Mouse (Mus musculus): ENCODE results near the gene Sgcd.

GRCm38 (mm10) chr11:47170926-47171625 is 817.7 kb downstream of the Sgcd start:
- TF ChIP-seq EP300 (IDR thresholded peaks at IDR 0.05; ENCODE audit: insufficient read depth, low read depth, low read length) (no peak), CTCF (IDR thresholded peaks at IDR 0.05) (no peak)
